Mouse (Mus musculus) neural tube, embryonic 15.5 days (tissue): ENCODE results near the gene Spag16. TPM values are rescaled to one million over a fixed set of nuclear protein-coding genes. Genes with fewer than 3 reads are reported as not detected.

Experiments used
- ATAC-seq: fragments of 200-750 bp; cut with Nextera tagmentation; 2 replicates; pipeline ENCODE4 v1.8.0; 2017; ENCODE audit warnings: mild to moderate bottlenecking, moderate TSS enrichment, moderate library complexity; ENCODE audit not compliant: low FRiP score
- H3K27ac ChIP-seq: fragments of 300-500 bp; sonication (generic); replicated peaks from 2 replicates; pipeline ENCODE4 v1.5.1; 2015; ENCODE audit warnings: mild to moderate bottlenecking, inconsistent platforms
- H3K27me3 ChIP-seq: fragments of 300-500 bp; sonication (generic); replicated peaks from 2 replicates; pipeline ENCODE4 v1.6.1; 2015; ENCODE audit warnings: inconsistent platforms
- H3K36me3 ChIP-seq: fragments of 300-500 bp; sonication (generic); 2 replicates; pipeline ENCODE4 v1.6.1; 2015; ENCODE audit warnings: inconsistent platforms
- H3K4me1 ChIP-seq: fragments of 300-500 bp; sonication (generic); 2 replicates; pipeline ENCODE4 v1.6.1; 2015; ENCODE audit warnings: inconsistent platforms
- H3K4me2 ChIP-seq: fragments of 300-500 bp; sonication (generic); 2 replicates; pipeline ENCODE4 v1.6.1; 2015; ENCODE audit warnings: inconsistent platforms, mild to moderate bottlenecking, moderate library complexity
- H3K4me3 ChIP-seq: fragments of 300-500 bp; sonication (generic); replicated peaks from 2 replicates; pipeline ENCODE4 v1.5.1; 2015; ENCODE audit warnings: mild to moderate bottlenecking, inconsistent platforms
- H3K9ac ChIP-seq: fragments of 300-500 bp; sonication (generic); replicated peaks from 2 replicates; pipeline ENCODE4 v1.6.1; 2015; ENCODE audit warnings: mild to moderate bottlenecking, inconsistent platforms
- H3K9me3 ChIP-seq: fragments of 300-500 bp; sonication (generic); replicated peaks from 2 replicates; pipeline ENCODE4 v1.6.1; 2016; ENCODE audit warnings: inconsistent platforms
- WGBS: fragments of 180-500 bp; shearing (Covaris S2); methylation state at CpG from one replicate; pipeline ENCODE4 v1.1.7; 2015; ENCODE audit warnings: mixed read lengths; 5-methylcytosine and 5-hydroxymethylcytosine counted together
- polyA plus RNA-seq: library from polyadenylated mRNA; unstranded; fragments of >200 nt; fragmentation: Nextera tagmentation; extraction: Ambion mirVana; gene quantifications from 2 replicates; pipeline ENCODE4 v1.2.1, GENCODE M21; 2015

Spag16 gene
- polyA plus RNA-seq, 1 experiment from 2014 or later: 0.95 TPM

DNA sequence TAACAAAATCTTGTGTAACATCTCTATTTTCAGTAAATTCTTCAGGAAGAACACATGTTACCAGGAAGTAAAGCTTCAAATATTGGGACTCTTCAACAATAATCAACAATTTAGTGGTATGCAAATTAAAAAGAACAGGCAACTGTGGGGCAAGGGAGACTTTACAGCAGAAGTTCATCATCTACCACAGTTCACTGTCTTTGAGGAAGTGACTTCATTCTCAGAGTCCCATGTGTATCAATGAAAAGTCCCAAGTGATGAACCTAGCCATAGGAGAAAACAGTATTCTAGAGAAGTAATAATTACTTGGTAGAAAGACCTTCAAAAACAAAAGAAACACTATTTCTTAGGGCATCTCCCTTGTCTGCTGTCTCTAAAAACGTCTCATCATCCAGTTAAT lies 457.4 kb downstream of the Spag16 start:
- Histone ChIP-seq H3K27me3 (no peaks in the 10 kb centered on the region), H3K9me3 (no peaks in the 10 kb centered on the region), H3K9ac (no peak overlapping the region), H3K27ac (no peak overlapping the region), H3K36me3 (no peaks in the 10 kb centered on the region), H3K4me1 (no peaks in the 10 kb centered on the region), H3K4me3 (no peak overlapping the region), H3K4me2 (no peak overlapping the region)
- WGBS: 59% methylated on average over 1 of the region's 1 CpGs
- no peak for ATAC-seq

DNA sequence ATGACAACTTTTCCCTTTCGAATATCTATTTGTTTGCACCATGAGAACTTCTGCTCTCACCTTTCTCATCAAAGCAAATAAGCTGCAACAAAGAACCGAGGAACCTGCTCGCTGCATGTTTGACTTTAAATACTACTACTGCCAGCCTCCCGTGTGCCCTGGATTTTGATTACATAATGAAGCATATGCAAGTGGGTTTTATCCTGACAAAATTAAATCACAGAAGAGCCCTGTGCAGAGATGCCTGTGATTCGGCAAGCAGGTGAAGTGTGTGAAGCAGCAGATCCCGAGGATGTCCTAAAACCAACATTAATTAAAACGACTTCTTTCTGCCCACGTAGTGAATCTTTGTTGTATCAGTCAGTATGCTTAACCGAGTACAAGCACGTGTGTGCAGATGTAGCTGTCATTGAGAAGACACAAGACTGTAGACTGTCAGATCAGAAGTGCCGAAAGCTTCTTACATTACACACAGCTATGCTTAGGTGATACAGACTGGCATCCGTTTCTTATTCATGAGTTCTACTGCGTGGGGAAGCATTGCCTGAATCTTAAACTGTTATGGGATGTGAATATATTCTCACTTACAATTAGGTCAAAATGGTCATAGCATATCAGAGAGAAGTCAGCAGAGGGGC lies 489.5 kb downstream of the Spag16 start:
- ATAC-seq: no peak
- 63% methylated on average over 13 of the region's 13 CpGs for WGBS

GRCm38 (mm10) chr1:70320951-70321350 lies 494.2 kb downstream of the Spag16 start:
- ATAC-seq: no peak
- Histone ChIP-seq H3K9me3 (no peaks in the 10 kb centered on the region), H3K4me2 (no peak overlapping the region), H3K27ac (no peak overlapping the region), H3K4me1 (no peaks in the 10 kb centered on the region), H3K4me3 (no peak overlapping the region), H3K36me3 (no peaks in the 10 kb centered on the region), H3K9ac (no peak overlapping the region), H3K27me3 (no peaks in the 10 kb centered on the region)
- WGBS: 79% methylated on average over 4 of the region's 4 CpGs

More for the DNA sequence above, 489.5 kb downstream of the Spag16 start:
- Histone ChIP-seq H3K9ac (no peak overlapping the region), H3K27me3 (no peaks in the 10 kb centered on the region), H3K4me1 (no peaks in the 10 kb centered on the region), H3K36me3 (no peaks in the 10 kb centered on the region), H3K4me3 (no peak overlapping the region), H3K4me2 (no peak overlapping the region), H3K27ac (no peak overlapping the region), H3K9me3 (no peaks in the 10 kb centered on the region)

DNA sequence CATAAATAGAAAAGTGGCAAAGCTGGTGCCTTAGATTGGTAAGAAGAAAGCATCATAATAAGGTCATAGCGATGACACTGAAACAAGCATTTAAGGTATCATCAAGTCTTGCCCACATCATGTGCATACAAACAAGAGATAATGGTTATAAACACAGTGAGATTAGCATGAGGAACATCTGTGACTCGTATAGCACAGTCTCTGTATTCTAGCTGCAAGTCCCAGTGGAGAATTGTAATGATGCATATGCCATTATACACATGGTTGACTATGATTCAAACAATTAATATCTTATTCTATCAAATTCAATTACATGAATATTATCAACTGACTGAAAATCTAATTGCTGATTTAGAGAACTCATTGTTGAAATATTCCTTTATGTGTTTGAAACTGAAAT lies 519.4 kb downstream of the Spag16 start:
- H3K4me3 ChIP-seq: no peak overlapping the region
- ATAC-seq: no peak
- no peak overlapping the region for H3K4me2 ChIP-seq
- no peaks in the 10 kb centered on the region for H3K9me3 ChIP-seq
- H3K27ac ChIP-seq: no peak overlapping the region
- H3K27me3 ChIP-seq: no peaks in the 10 kb centered on the region
- H3K36me3 ChIP-seq: no peaks in the 10 kb centered on the region
- no peaks in the 10 kb centered on the region for H3K4me1 ChIP-seq
- WGBS: 37% methylated on average over 2 of the region's 2 CpGs
- H3K9ac ChIP-seq: no peak overlapping the region

- Histone ChIP-seq H3K4me2 (no peak overlapping the region), H3K4me1 (no peaks in the 10 kb centered on the region), H3K9me3 (no peaks in the 10 kb centered on the region), H3K36me3 (no peaks in the 10 kb centered on the region), H3K27ac (no peak overlapping the region), H3K27me3 (no peaks in the 10 kb centered on the region), H3K9ac (no peak overlapping the region), H3K4me3 (no peak overlapping the region)
- WGBS: 59% methylated on average over 3 of the region's 3 CpGs
- ATAC-seq: no peak
These were observed 524.6 kb downstream of the Spag16 start for GRCm38 (mm10) chr1:70351371-70351770.

DNA sequence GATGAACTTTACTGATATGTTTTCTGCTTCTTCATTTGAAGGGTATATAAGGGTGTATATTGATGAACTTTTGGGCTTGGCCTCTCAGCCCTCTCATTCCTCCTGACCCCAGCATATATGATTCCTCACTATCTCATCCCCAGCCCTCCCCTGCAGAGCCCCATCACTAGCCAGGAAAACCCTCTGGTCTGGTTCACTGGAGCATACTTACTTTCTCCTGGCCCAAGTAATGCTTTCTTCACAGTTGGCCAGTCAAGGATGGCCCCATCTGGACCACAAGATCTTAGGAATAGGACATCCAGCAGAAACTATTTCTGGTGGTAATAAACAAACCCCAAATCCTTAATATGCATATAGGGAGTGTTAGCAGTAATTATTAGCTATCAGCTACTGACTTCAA lies 527.2 kb downstream of the Spag16 start:
- Histone ChIP-seq H3K9me3 (no peaks in the 10 kb centered on the region), H3K4me1 (no peaks in the 10 kb centered on the region), H3K4me2 (no peak overlapping the region), H3K27ac (no peak overlapping the region), H3K27me3 (no peaks in the 10 kb centered on the region), H3K36me3 (no peaks in the 10 kb centered on the region), H3K4me3 (no peak overlapping the region), H3K9ac (no peak overlapping the region)
- no peak for ATAC-seq

DNA sequence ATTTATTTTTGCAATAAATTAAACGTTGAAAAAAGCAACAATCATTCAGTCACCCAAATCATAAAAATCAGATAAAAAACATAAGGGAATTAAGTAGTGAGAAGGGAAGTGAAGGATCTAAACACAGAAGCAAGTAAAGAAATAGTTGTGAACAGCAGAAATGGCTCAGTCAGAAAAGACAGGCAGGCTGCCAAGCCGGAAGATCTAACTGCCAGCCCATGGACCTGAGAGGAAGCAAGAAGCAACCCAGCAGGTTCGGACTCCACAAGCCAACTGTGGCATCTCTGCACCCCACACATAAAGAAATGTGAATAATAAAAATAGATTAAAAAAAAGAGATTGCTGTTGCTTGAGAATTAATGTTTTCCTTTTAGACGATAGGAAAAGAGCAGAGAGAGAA lies 545.0 kb downstream of the Spag16 start:
- 74% methylated on average over 4 of the region's 4 CpGs for WGBS
- Histone ChIP-seq H3K4me3 (no peak overlapping the region), H3K27me3 (no peaks in the 10 kb centered on the region), H3K36me3 (no peaks in the 10 kb centered on the region), H3K9me3 (no peaks in the 10 kb centered on the region), H3K4me1 (no peaks in the 10 kb centered on the region), H3K27ac (no peak overlapping the region), H3K4me2 (no peak overlapping the region), H3K9ac (no peak overlapping the region)
- no peak for ATAC-seq

GRCm38 (mm10) chr1:70380096-70380495 lies 553.3 kb downstream of the Spag16 start:
- Histone ChIP-seq H3K4me2 (no peak overlapping the region), H3K4me3 (no peak overlapping the region), H3K9ac (no peak overlapping the region), H3K27ac (no peak overlapping the region), H3K36me3 (no peaks in the 10 kb centered on the region), H3K4me1 (no peaks in the 10 kb centered on the region), H3K27me3 (no peaks in the 10 kb centered on the region), H3K9me3 (no peaks in the 10 kb centered on the region)
- ATAC-seq: no peak
- 51% methylated on average over 7 of the region's 7 CpGs for WGBS

GRCm38 (mm10) chr1:70442209-70443080 lies 615.7 kb downstream of the Spag16 start:
- Histone ChIP-seq H3K9me3 (no peaks in the 10 kb centered on the region), H3K9ac (no peak overlapping the region), H3K4me2 (no peak overlapping the region), H3K27me3 (no peaks in the 10 kb centered on the region), H3K4me3 (no peak overlapping the region), H3K27ac (no peak overlapping the region), H3K4me1 (no peaks in the 10 kb centered on the region), H3K36me3 (no peaks in the 10 kb centered on the region)
- 26% methylated on average over 9 of the region's 9 CpGs for WGBS
- ATAC-seq: no peak

DNA sequence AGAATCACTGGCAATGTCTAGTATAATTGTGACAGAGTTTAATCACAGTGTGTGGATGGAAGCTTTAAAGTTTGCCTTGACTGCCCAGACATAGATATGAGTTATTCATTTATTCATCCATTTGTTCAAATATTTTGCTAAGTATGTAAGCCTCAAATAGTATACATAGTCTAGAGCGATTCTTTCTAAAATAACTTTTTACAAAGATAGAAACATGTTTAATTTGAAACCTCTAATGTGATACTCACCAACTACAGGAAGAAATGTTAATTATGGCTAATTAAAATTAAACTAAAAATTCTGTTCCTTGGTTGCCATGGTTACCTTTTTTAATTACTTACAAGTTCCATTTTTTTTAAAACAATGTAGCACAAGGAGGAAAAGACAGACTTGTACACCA lies 653.1 kb downstream of the Spag16 start:
- WGBS: 98% methylated on average over 1 of the region's 1 CpGs
- Histone ChIP-seq H3K9ac (no peak overlapping the region), H3K4me3 (no peak overlapping the region), H3K36me3 (no peaks in the 10 kb centered on the region), H3K27ac (no peak overlapping the region), H3K27me3 (no peaks in the 10 kb centered on the region), H3K4me2 (no peak overlapping the region), H3K9me3 (no peaks in the 10 kb centered on the region), H3K4me1 (no peaks in the 10 kb centered on the region)
- no peak for ATAC-seq

- Histone ChIP-seq H3K27me3 (no peaks in the 10 kb centered on the region), H3K9ac (no peak overlapping the region), H3K4me3 (no peak overlapping the region), H3K9me3 (no peaks in the 10 kb centered on the region), H3K27ac (no peak overlapping the region), H3K4me2 (no peak overlapping the region), H3K4me1 (no peaks in the 10 kb centered on the region), H3K36me3 (no peaks in the 10 kb centered on the region)
- ATAC-seq: no peak
These were observed 692.1 kb downstream of the Spag16 start for GRCm38 (mm10) chr1:70518918-70519317.

DNA sequence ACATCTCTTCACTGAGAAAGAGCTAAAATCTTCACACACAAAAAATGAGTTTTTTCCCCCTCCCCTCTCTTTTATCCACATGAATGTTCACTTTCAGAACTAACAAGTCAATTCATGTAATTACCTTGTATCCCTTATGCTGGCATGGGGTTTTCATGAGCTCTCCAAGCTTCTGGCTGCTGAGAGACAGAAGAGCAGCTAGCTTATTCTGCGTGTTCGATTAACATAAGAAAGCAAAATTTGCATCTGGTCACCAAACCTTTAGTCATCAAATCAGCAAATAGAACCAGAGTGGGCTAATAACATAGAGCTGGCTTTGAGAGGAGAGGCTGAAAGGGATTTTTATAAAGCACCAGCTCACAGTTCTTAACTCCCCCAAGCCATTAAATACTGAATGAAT lies 700.4 kb downstream of the Spag16 start:
- no peak overlapping the region for H3K4me2 ChIP-seq
- H3K36me3 ChIP-seq: no peaks in the 10 kb centered on the region
- no peaks in the 10 kb centered on the region for H3K27me3 ChIP-seq
- H3K9ac ChIP-seq: no peak overlapping the region
- H3K4me1 ChIP-seq: no peaks in the 10 kb centered on the region
- ATAC-seq: no peak
- no peaks in the 10 kb centered on the region for H3K9me3 ChIP-seq
- no peak overlapping the region for H3K4me3 ChIP-seq
- WGBS: 60% methylated on average over 2 of the region's 2 CpGs
- H3K27ac ChIP-seq: no peak overlapping the region
